Mouse (Mus musculus): ENCODE results near the gene Wdr82.
"Not testable (repeated sequence)": the region's sequence is repeated elsewhere in the genome, so short reads cannot be mapped to it uniquely, and the experiment has no call there.

Gene Wdr82

DNA sequence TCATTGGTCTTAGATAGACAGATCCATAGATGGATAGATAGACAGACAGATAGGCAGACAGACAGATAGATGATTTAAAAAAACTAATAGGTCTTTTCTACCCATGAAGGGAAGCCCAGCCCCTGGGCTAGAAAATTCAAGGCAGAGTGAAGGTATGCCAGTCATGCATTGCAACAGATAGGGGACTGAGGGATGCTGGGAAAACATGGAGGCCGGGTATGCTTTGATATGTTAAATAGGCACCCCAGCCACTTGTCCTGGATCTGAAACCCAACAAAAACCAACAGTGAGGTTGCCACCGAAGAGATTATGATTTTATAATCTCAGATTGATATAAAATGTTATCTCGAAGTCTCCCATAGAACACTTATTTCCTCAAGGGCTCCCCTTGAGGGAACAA, 3.5 kb upstream of the Wdr82 start:
- DNase-seq, result no peak

GRCm38 (mm10) chr9:106167703-106168102, 3.0 kb upstream of the Wdr82 start:
- DNase-seq, result no peak

DNA sequence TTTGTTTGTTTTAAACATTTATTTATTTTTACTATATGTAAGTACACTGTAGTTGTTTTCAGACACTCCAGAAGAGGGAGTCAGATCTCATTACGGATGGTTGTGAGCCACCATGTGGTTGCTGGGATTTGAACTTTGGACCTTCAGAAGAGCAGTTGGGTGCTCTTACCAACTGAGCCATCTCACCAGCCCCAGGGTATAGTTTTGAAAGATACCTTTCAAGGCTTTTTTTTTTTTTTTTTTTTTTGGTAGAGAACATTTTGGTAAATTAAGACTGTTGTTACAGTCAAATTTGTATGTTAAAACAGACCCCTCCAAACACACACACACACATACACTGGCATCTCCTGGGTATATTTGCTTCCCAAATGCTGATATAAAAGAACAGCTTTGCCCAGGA, 1.7 kb upstream of the Wdr82 start:
- not testable (repeated sequence) for DNase-seq

- DNase-seq, result no peak
Measured at GRCm38 (mm10) chr9:106169917-106170316, 811 bp upstream of the Wdr82 start.

GRCm38 (mm10) chr9:106171346-106172158, 824 bp downstream of the Wdr82 start:
- peak; percentile 45 for DNase-seq

DNA sequence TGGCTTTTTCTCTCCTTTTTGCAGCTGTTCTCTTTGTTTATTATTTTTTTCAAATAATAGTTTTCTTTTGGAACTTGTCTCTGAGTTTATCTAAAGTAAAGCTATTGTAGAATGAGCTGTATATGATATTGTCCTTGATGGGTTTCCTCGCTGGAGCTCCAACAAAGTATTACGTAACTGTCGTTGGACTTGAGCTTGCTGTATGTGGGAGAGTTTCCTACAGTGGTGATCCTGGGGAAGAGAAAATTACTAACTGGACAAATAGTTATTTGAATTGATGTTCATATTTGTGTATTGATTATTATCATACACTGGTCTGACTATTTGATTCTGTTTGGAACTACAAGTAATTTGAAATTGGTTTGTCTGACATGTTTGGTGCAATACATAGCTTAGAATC, 1.8 kb downstream of the Wdr82 start:
- DNase-seq, result no peak

- DNase-seq, result no peak
Measured at GRCm38 (mm10) chr9:106173363-106173762, 2.6 kb downstream of the Wdr82 start.

GRCm38 (mm10) chr9:106175552-106176200, 4.9 kb downstream of the Wdr82 start:
- DNase-seq, result no peak

DNA sequence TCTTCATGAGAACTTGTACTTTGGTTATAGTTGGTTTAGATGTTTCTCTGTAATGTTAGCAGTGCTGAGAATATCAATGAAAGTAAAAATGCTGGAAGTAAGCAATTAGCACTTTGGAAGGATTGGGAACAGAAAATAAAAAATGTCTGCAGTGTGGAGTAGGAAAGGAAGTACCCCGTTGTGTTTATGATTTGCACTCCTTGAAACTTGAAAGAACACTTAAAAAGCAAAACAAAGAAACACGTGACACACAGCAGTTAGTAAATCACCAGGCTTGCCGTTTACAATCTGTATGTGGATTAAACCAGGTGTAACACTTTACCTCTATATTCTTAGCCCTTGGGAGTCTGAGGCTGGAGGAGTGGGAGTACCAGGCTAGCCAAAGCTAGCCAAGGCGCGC, 6.0 kb downstream of the Wdr82 start:
- DNase-seq, result no peak

DNA sequence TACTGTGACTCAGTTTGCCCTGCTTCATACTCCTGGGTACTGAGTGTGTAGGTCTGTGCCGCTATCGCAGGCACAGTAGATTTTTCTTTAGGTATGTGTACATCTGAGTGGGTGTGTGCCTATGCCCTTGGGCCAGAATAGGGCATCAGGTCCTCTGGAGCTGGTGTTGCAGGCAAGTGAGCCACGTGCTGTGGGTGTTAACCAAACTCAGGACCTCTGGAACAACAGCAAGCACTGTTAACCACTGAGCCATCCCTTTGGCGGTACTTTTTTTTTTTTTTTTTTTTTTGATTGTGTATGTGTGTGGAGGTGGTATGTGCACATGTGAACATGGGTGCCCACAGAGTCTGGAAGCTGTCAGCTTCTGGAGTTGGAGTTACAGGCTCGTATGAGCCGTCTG, 7.1 kb downstream of the Wdr82 start:
- no peak for DNase-seq

DNA sequence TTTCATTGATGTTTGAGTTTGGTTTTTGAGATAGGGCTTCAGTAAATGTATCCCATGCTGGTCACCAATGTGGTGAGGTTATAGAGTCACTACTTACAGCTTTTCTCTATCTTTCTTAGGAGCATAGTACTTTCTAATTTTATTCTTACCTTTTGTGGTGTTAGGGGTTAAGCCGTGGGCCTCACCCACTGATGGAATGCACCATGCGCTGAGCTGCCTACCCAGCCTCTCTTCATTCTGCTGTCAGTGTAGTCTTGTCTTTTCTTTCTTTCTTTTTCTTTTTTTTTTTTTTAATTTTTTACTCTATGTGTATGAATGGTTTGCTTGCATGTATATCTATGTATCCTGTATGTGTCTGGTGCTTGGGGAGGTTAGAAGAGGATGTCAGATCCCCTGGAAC, 8.7 kb downstream of the Wdr82 start:
- no peak for DNase-seq

DNA sequence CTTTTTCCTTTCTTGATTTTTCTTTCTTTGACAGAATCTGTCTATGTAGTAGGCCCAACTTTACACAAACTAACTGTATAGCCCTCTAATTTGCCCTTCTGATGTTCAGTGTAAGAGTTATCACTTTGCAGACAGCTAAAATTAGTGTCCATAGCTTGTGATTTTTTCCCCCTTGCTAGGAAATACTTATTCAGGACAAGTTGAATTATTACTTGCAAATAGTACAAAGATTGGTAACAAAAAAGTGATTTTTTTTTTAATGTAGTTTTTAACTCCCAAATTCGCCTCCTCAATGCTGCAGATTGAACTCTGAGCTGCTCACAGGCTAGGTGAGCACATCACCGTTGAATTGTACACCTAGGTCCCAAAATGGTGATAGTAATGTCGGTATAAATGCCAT, 9.2 kb downstream of the Wdr82 start:
- no peak for DNase-seq

DNA sequence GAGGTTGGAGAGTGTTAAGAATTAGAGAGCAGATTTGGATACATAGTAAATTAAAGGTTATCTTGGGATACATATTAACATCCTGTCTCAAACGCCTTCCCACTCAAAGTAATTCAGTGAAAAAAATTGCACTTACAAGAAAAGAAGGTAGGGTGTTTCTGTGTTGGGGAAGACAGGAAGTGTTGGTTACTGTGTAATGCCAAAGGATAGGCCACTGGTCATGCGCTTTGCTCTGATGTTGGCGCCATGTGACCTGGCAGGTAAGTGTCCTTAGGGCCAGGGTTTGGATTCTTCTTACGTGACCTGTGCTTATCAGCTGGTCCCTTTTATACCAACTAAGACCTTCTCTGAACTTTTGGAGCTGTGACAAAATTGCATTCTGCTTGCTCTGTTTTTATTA, 11.4 kb downstream of the Wdr82 start:
- DNase-seq, result no peak

GRCm38 (mm10) chr9:106183996-106184395, 13.3 kb downstream of the Wdr82 start:
- no peak for DNase-seq

GRCm38 (mm10) chr9:106191355-106191754, 20.6 kb downstream of the Wdr82 start:
- DNase-seq, result no peak

DNA sequence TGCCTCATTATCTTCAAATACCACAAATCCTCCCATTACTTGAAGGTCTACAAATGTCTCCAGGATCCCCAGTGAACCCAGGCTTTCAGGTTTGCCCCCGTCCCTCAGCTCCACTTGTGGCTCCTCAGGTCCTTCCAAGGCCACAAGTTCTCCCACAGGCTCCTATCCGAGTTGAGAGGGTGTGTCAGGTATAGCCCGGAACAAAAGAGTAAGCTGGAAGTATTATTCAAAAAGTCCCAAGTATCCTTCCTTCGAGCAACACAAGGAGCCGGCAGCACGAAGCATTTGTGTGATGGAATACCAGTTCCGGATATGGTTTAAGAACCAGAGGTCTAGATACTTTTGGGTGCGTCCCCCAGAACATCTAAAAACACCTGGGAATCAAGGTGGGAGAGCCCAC, 21.3 kb downstream of the Wdr82 start:
- DNase-seq, result no peak

- DNase-seq, result no peak
Measured at GRCm38 (mm10) chr9:106192998-106193397, 22.3 kb downstream of the Wdr82 start.

DNA sequence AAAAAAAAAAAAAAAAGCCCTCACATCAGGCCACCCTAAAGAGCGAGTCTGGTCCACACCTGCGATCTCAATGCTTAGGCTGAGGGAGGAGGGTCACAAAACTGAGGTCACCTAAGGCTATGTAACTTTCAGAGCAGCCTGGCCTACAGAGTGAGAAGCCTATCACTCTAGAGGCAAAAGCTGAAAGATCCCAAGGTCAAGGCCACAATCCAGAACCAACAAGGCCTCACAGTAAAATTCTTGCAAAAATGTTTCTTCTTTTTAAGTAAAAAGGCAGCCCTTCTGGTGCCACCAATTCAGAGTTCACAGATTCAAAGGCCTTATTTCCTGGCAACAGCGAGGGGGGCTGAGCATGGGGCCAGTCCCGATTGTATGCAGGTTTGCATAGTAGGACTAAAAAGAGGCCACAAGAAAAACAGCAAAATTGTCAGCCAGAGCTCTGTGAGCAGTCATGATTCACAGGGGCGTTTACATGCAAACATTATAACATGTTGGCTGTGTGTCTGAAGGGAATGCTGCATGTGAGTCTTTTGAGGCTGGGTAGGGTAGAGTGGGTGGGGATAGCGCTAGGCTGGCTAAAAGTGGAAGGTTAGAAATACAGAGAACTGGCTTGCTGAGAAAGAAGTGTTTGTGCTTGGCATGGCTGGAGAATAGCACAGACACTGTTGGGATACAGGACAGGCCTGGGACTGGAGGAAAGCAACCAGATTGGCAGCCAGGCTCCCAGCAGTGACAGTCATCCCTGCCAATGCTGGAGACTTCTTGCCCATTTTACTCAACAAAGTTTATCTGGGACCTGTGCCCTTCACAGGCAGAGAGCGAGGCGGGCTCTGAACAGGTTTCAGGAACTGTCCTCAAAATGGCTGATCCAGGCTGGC, 23.4 kb downstream of the Wdr82 start:
- no peak for DNase-seq

- DNase-seq, result peak; percentile 59
Measured at GRCm38 (mm10) chr9:106195693-106196092, 25.0 kb downstream of the Wdr82 start.

DNA sequence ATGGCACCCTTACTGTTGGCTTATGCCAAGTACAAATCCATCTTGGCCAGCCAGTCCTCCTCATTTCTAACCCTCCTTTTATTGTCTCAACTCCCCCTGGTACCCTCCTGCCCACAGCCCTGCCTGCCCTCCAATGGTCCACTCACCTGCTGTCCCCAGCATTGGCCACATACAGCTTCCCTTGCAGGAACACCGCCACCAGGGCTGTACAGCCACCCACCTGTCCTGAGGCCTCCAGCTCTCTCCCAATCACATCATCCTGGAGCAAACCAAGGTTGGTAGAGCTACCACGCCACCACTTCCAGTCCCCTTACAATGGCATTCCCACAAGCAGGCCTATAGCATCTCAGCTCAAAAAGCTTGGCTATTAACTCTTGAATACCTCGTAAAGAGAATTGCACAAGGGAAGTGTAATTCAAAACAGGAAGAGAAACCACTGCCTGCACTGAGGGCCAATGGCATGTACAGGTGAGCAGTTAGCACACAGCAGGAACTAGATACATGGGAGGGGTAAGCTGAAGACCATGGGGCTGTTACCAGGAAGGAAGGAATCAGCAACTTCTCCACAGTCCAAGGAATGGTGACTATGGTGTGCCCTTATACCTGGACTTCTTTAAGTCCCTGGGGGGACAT, 26.5 kb downstream of the Wdr82 start:
- DNase-seq, result no peak

DNA sequence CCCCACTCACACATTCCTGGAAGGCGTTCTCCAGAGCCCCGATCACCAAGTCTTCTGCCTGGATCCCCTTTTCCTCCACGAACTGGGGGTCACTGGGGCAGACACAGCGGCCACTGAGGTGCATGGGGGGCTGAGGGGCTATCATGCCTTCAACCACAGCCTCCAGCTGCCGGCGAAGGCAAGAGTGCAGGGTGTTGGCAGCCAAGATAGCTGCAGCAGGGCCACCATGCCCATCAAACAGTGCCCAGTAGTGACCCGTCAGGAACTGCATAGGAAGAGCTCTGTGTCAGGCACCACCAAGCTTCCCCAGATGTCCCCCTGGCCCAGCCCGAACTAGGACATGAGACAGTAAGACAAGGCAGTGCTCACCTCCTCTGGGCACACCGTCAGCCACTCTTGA, 27.0 kb downstream of the Wdr82 start:
- DNase-seq, result no peak

- DNase-seq, result peak; percentile 52
Measured at GRCm38 (mm10) chr9:106198962-106199458, 28.3 kb downstream of the Wdr82 start.

All from right cerebral cortex, postnatal 25 days (tissue).